Mouse (Mus musculus) midbrain, embryonic 13.5 days (tissue): ENCODE measurements around the gene Papss2. TPM values are rescaled to one million over a fixed set of nuclear protein-coding genes. Genes with fewer than 3 reads are reported as not detected.
"Not testable (repeated sequence)": the region's sequence is repeated elsewhere in the genome, so short reads cannot be mapped to it uniquely, and the experiment has no call there.

Experiments
- ATAC-seq: fragments of 200-750 bp; cut with Nextera tagmentation; 2 replicates; pipeline ENCODE4 v1.8.0; 2017; ENCODE audit warnings: mild to moderate bottlenecking, moderate TSS enrichment, moderate library complexity
- H3K27ac ChIP-seq: fragments of 300-500 bp; sonication (generic); 2 replicates; pipeline ENCODE4 v1.5.1; 2015; ENCODE audit warnings: inconsistent platforms, mild to moderate bottlenecking, moderate library complexity
- H3K27me3 ChIP-seq: fragments of 300-500 bp; sonication (generic); 2 replicates; pipeline ENCODE4 v1.6.1; 2015; ENCODE audit warnings: mild to moderate bottlenecking, inconsistent platforms
- H3K36me3 ChIP-seq: fragments of 300-500 bp; sonication (generic); 2 replicates; pipeline ENCODE4 v1.6.1; 2015; ENCODE audit warnings: mild to moderate bottlenecking, inconsistent platforms
- H3K4me1 ChIP-seq: fragments of 300-500 bp; sonication (generic); replicated peaks from 2 replicates; pipeline ENCODE4 v1.6.1; 2015; ENCODE audit warnings: inconsistent platforms
- H3K4me2 ChIP-seq: fragments of 300-500 bp; sonication (generic); replicated peaks from 2 replicates; pipeline ENCODE4 v1.6.1; 2015; ENCODE audit warnings: moderate library complexity, mild to moderate bottlenecking, inconsistent platforms
- H3K4me3 ChIP-seq: fragments of 300-500 bp; sonication (generic); replicated peaks from 2 replicates; pipeline ENCODE4 v1.5.1; 2015; ENCODE audit warnings: mild to moderate bottlenecking, inconsistent platforms
- H3K9ac ChIP-seq: fragments of 300-500 bp; sonication (generic); replicated peaks from 2 replicates; pipeline ENCODE4 v1.6.1; 2015; ENCODE audit warnings: mild to moderate bottlenecking, inconsistent platforms
- H3K9me3 ChIP-seq: fragments of 300-500 bp; sonication (generic); 2 replicates; pipeline ENCODE4 v1.6.1; 2016; ENCODE audit warnings: mild to moderate bottlenecking, inconsistent platforms
- WGBS: fragments of 180-500 bp; shearing (Covaris S2); methylation state at CpG from one replicate; pipeline ENCODE4 v1.1.7; 2015; 5-methylcytosine and 5-hydroxymethylcytosine counted together
- polyA plus RNA-seq: library from polyadenylated mRNA; unstranded; fragments of >200 nt; fragmentation: Nextera tagmentation; extraction: Ambion mirVana; gene quantifications from 2 replicates; pipeline ENCODE4 v1.2.1, GENCODE M21; 2015

The Papss2 gene
- polyA plus RNA-seq, 1 experiment from 2014 or later, result 0.39 TPM

DNA sequence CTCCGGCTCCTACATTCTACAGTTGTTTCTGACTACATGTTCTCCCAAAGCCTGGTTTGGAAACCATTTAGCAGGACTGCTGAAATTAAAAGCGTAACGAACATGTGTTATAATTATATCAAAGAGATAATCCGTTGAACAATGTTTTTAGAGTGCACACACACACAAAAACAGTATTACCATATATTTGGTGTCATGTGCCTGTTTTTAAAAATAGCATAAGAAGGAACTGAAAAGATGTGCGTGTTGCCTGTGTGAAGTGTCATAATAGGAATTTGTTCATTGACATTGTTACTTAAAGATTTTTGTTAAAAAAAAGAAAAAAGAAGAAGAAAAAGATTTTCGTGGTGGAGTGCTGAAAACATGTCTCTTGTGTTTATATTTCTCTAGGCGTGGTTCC, 50.3 kb downstream of the Papss2 start:
- ATAC-seq, result no peak
- no peaks in the 10 kb centered on the region for H3K36me3 ChIP-seq
- H3K27me3 ChIP-seq, result no peaks in the 10 kb centered on the region
- H3K9me3 ChIP-seq, result peaks cover 4% of the 10 kb centered on the region; the same call in 1 of the 2 replicates
- no peak overlapping the region for H3K4me2 ChIP-seq
- H3K27ac ChIP-seq, result no peak overlapping the region
- no peak overlapping the region for H3K4me3 ChIP-seq
- WGBS, result 94% methylated on average over 7 of the region's 7 CpGs
- no peak overlapping the region for H3K9ac ChIP-seq
- H3K4me1 ChIP-seq, result peaks cover 8% of the 10 kb centered on the region; the same call in 1 of the 2 replicates

DNA sequence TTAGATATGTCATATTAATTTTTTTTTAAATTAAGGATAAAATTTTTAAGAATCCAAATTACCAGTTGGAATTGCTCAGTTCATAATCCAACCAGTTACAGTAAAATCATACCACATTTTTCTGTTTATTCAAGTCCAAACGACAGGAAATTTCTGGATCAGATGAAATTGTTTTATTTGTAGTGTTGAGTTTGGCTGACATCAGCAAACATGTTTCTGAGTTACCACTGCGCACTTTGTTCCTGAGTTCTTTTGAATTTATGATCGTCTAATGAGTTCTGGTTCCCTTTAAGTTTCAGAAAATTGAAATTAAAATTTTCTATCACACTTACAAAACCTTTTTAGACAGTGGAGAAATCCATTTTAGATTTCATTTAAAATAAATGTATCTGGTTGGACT, 50.8 kb downstream of the Papss2 start:
- Histone ChIP-seq H3K4me1 (peaks cover 8% of the 10 kb centered on the region; the same call in 1 of the 2 replicates), H3K27ac (no peak overlapping the region), H3K36me3 (no peaks in the 10 kb centered on the region), H3K9me3 (peaks cover 4% of the 10 kb centered on the region; the same call in 1 of the 2 replicates), H3K27me3 (no peaks in the 10 kb centered on the region), H3K9ac (no peak overlapping the region), H3K4me3 (no peak overlapping the region), H3K4me2 (no peak overlapping the region)
- no peak for ATAC-seq
- 93% methylated on average over 3 of the region's 3 CpGs for WGBS

DNA sequence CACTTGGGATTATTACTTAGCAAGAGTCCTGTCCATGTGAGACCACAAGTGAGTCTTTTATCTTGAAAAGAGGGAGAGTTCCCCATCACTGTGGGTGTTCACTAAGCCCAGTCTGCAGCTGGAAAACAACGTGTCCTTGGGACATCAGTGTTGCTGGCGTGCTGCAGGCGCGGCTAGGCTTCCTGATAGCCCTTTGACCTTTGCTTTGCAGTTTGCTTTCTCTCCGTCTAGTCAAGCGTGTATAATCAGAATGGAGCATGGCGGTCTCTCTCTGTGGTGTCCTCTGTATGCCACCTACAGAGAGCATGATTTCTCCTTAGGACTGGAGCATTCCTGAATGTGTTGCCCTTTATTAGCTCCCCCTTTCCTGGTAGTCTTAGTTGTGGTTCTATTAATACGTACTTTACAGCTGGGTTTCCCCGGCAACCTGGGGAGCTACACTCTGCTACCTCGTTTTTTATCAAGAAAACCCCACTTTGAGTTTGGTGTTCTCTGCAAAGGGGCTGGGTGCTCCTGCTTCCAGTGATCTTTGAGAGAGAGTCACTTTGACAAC, 52.5 kb downstream of the Papss2 start:
- ATAC-seq, result 0 out of 2 replicates have a peak, but pooled peaks have one; percentile 48
- peaks cover 4% of the 10 kb centered on the region; the same call in 1 of the 2 replicates for H3K9me3 ChIP-seq
- H3K27me3 ChIP-seq, result no peaks in the 10 kb centered on the region
- no peak overlapping the region for H3K27ac ChIP-seq
- H3K4me2 ChIP-seq, result peak overlapping the region; percentile 16; the same call in 1 of the 2 replicates
- H3K4me3 ChIP-seq, result no peak overlapping the region
- peaks cover 8% of the 10 kb centered on the region; the same call in 1 of the 2 replicates for H3K4me1 ChIP-seq
- no peak overlapping the region for H3K9ac ChIP-seq
- 11% methylated on average over 10 of the region's 10 CpGs for WGBS
- H3K36me3 ChIP-seq, result no peaks in the 10 kb centered on the region

- 88% methylated on average over 5 of the region's 5 CpGs for WGBS
- ATAC-seq, result no peak
- Histone ChIP-seq H3K4me2 (no peak overlapping the region), H3K9ac (no peak overlapping the region), H3K36me3 (no peaks in the 10 kb centered on the region), H3K27me3 (no peaks in the 10 kb centered on the region), H3K27ac (no peak overlapping the region), H3K4me3 (no peak overlapping the region), H3K9me3 (no peaks in the 10 kb centered on the region), H3K4me1 (peaks cover 8% of the 10 kb centered on the region; the same call in 1 of the 2 replicates)
Measured at GRCm38 (mm10) chr19:32651046-32651445, 55.5 kb downstream of the Papss2 start.

GRCm38 (mm10) chr19:32653122-32653521, 57.5 kb downstream of the Papss2 start:
- no peak for ATAC-seq
- 88% methylated on average over 5 of the region's 5 CpGs for WGBS
- H3K36me3 ChIP-seq, result no peaks in the 10 kb centered on the region
- peaks cover 5% of the 10 kb centered on the region; the same call in 1 of the 2 replicates for H3K4me1 ChIP-seq
- no peak overlapping the region for H3K4me2 ChIP-seq
- no peak overlapping the region for H3K4me3 ChIP-seq
- no peak overlapping the region for H3K9ac ChIP-seq
- no peaks in the 10 kb centered on the region for H3K9me3 ChIP-seq
- no peaks in the 10 kb centered on the region for H3K27me3 ChIP-seq
- no peak overlapping the region for H3K27ac ChIP-seq

DNA sequence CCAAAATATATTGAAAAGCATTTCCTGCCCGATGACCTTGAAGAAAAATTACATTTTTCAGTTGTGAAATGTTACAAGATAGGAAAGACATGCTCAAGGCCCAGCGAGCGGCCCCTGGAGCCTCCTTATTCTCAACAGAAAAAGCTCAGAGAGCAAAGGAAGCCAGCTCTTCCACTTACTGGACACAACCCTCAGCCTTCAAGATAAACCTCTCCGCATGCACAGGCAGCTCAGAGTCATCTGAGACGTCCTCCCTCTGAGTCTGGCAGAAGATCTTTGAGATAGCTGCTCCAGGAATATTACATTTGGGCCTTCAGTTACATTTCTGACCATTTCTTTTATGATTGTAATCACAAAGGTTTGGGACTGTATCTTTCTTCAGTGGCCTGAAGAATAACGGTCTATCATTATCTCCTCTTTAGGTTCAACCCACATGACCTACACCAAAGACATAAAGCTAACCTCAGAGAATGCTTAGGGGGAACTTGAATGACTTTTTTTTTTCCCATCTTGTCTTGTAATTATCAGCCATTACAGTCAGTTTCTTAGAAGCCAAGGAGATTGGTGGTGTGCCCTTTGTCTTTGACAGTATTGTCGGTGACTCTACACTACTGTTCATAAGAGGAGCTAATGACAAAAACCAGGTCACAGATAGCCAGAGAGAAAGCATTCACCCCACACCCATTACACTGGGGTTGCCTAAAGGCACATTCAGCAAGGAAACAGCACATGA, 58.2 kb downstream of the Papss2 start:
- no peaks in the 10 kb centered on the region for H3K27me3 ChIP-seq
- no peak overlapping the region for H3K9ac ChIP-seq
- no peak overlapping the region for H3K27ac ChIP-seq
- H3K9me3 ChIP-seq, result no peaks in the 10 kb centered on the region
- 87% methylated on average over 7 of the region's 7 CpGs for WGBS
- ATAC-seq, result no peak
- no peak overlapping the region for H3K4me2 ChIP-seq
- no peaks in the 10 kb centered on the region for H3K36me3 ChIP-seq
- H3K4me1 ChIP-seq, result no peaks in the 10 kb centered on the region
- H3K4me3 ChIP-seq, result no peak overlapping the region

- Histone ChIP-seq H3K4me2 (no peak overlapping the region), H3K9ac (no peak overlapping the region), H3K4me1 (no peaks in the 10 kb centered on the region), H3K9me3 (no peaks in the 10 kb centered on the region), H3K4me3 (no peak overlapping the region), H3K27me3 (no peaks in the 10 kb centered on the region), H3K36me3 (peaks cover 5% of the 10 kb centered on the region; the same call in 1 of the 2 replicates), H3K27ac (no peak overlapping the region)
- no peak for ATAC-seq
- 90% methylated on average over 5 of the region's 5 CpGs for WGBS
Measured at GRCm38 (mm10) chr19:32659346-32659745, 63.8 kb downstream of the Papss2 start.

- no peak for ATAC-seq
- Histone ChIP-seq H3K36me3 (peaks cover 5% of the 10 kb centered on the region; the same call in 1 of the 2 replicates), H3K4me2 (no peak overlapping the region), H3K27ac (no peak overlapping the region), H3K4me3 (no peak overlapping the region), H3K9me3 (no peaks in the 10 kb centered on the region), H3K9ac (no peak overlapping the region), H3K27me3 (no peaks in the 10 kb centered on the region), H3K4me1 (no peaks in the 10 kb centered on the region)
- 94% methylated on average over 6 of the region's 6 CpGs for WGBS
Measured at GRCm38 (mm10) chr19:32662936-32663335, 67.3 kb downstream of the Papss2 start.

- 91% methylated on average over 8 of the region's 8 CpGs for WGBS
- Histone ChIP-seq H3K27me3 (no peaks in the 10 kb centered on the region), H3K9ac (no peak overlapping the region), H3K4me1 (no peaks in the 10 kb centered on the region), H3K4me3 (no peak overlapping the region), H3K36me3 (peaks cover 5% of the 10 kb centered on the region; the same call in 1 of the 2 replicates), H3K27ac (no peak overlapping the region), H3K9me3 (no peaks in the 10 kb centered on the region), H3K4me2 (no peak overlapping the region)
- no peak for ATAC-seq
Measured at GRCm38 (mm10) chr19:32665243-32665642, 69.7 kb downstream of the Papss2 start.

DNA sequence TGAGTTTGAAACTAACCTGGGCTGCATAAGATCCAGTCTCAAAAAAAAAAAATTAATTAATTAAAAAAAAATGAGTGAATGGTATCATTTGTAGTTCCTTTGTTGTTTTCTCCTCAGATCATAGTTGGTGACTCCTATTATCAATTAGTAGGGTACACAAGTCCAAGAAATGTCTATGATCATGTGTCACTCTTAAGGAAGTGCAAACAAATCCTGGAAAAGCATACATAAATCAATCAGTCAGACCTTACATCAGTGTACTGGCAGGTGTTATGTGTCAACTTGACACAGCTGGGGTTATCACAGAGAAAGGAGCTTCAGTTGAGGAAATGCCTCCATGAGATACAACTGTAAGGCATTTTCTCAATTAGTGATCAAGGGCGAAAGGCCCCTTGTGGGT, 72.2 kb downstream of the Papss2 start:
- H3K9me3 ChIP-seq, H3K4me1 ChIP-seq, H3K4me3 ChIP-seq, H3K9ac ChIP-seq, ATAC-seq, H3K27ac ChIP-seq, H3K36me3 ChIP-seq, H3K4me2 ChIP-seq, H3K27me3 ChIP-seq: not testable (repeated sequence)
- 97% methylated on average over 1 of the region's 1 CpGs for WGBS

DNA sequence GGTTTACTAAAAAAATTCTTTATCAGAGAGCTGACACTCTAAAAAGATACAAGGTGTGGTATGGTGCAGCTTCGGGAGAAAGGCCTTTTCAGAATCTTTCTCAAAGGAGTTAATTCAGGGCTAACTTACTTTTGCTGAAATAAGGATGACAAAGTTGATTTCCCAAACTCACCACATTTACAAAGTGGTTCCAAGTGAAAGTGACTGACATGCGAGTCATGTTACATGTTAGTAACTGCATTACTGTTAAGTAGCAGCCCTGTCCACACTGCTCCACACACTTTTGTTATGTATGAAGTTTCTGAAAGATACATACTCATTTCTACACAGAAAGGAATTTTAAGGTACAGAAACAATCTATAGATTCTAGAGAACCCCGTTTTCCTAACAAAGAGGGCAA, 80.2 kb downstream of the Papss2 start:
- Histone ChIP-seq H3K4me1 (no peaks in the 10 kb centered on the region), H3K4me3 (no peak overlapping the region), H3K9ac (no peak overlapping the region), H3K36me3 (peaks cover 35% of the 10 kb centered on the region), H3K27me3 (no peaks in the 10 kb centered on the region), H3K4me2 (no peak overlapping the region), H3K27ac (no peak overlapping the region), H3K9me3 (no peaks in the 10 kb centered on the region)
- 96% methylated on average over 3 of the region's 3 CpGs for WGBS
- no peak for ATAC-seq

GRCm38 (mm10) chr19:32680894-32681293, 85.3 kb downstream of the Papss2 start:
- no peaks in the 10 kb centered on the region for H3K27me3 ChIP-seq
- no peak overlapping the region for H3K4me2 ChIP-seq
- no peak overlapping the region for H3K27ac ChIP-seq
- no peak for ATAC-seq
- no peak overlapping the region for H3K9ac ChIP-seq
- H3K4me3 ChIP-seq, result no peak overlapping the region
- no peaks in the 10 kb centered on the region for H3K4me1 ChIP-seq
- 94% methylated on average over 2 of the region's 2 CpGs for WGBS
- no peaks in the 10 kb centered on the region for H3K9me3 ChIP-seq
- peaks cover 38% of the 10 kb centered on the region for H3K36me3 ChIP-seq
